Mouse (Mus musculus) gastrocnemius, adult 8-10 months (tissue): ENCODE results near the gene Ralgps1. TPM values are rescaled to one million over a fixed set of nuclear protein-coding genes. Genes with fewer than 3 reads are reported as not detected.

Experiments
- DNase-seq, 2 experiments: peaks; one replicate each; pipeline ENCODE4 v3.0.0; 2022; ENCODE audit warnings: low spot score in 2 of 2
- total RNA-seq, 4 experiments: library from RNA; stranded (reverse); gene quantifications; 2 replicates each; pipeline ENCODE4 v1.2.4; 2022

Ralgps1 gene
- total RNA-seq, 4 experiments from 2014 or later: 1.8 to 3.2 (median 2.2) TPM

GRCm38 (mm10) chr2:33361139-33361716 is 10.1 kb downstream of the Ralgps1 start:
- no peak for DNase-seq

GRCm38 (mm10) chr2:33360564-33360963 is 10.7 kb downstream of the Ralgps1 start:
- DNase-seq: no peak

GRCm38 (mm10) chr2:33359184-33359583 is 12.1 kb downstream of the Ralgps1 start:
- DNase-seq: no peak

- no peak for DNase-seq
These were observed 13.9 kb downstream of the Ralgps1 start for GRCm38 (mm10) chr2:33357250-33357838.

- DNase-seq: peak; percentile 25 to 32
These were observed 15.7 kb downstream of the Ralgps1 start for GRCm38 (mm10) chr2:33355558-33355957.

GRCm38 (mm10) chr2:33353432-33353831 is 17.9 kb downstream of the Ralgps1 start:
- no peak for DNase-seq

GRCm38 (mm10) chr2:33351449-33351848 is 19.8 kb downstream of the Ralgps1 start:
- DNase-seq: no peak

- no peak for DNase-seq
These were observed 20.4 kb downstream of the Ralgps1 start for GRCm38 (mm10) chr2:33350921-33351320.

GRCm38 (mm10) chr2:33349581-33349980 is 21.7 kb downstream of the Ralgps1 start:
- no peak for DNase-seq

- DNase-seq: peak; percentile 67 to 74
These were observed 22.2 kb downstream of the Ralgps1 start for GRCm38 (mm10) chr2:33349081-33349480.

- DNase-seq: no peak
These were observed 23.0 kb downstream of the Ralgps1 start for GRCm38 (mm10) chr2:33348260-33348659.

GRCm38 (mm10) chr2:33347607-33348006 is 23.7 kb downstream of the Ralgps1 start:
- peak; percentile 28 to 40 for DNase-seq

- no peak for DNase-seq
These were observed 24.5 kb downstream of the Ralgps1 start for GRCm38 (mm10) chr2:33346749-33347148.

GRCm38 (mm10) chr2:33345956-33346355 is 25.3 kb downstream of the Ralgps1 start:
- no peak for DNase-seq

- no peak for DNase-seq
These were observed 25.8 kb downstream of the Ralgps1 start for GRCm38 (mm10) chr2:33345475-33345874.

GRCm38 (mm10) chr2:33343413-33343812 is 27.9 kb downstream of the Ralgps1 start:
- DNase-seq: no peak

GRCm38 (mm10) chr2:33342148-33342547 is 29.1 kb downstream of the Ralgps1 start:
- DNase-seq: no peak

GRCm38 (mm10) chr2:33335789-33336188 is 35.5 kb downstream of the Ralgps1 start:
- DNase-seq: no peak

GRCm38 (mm10) chr2:33329622-33330021 is 41.7 kb downstream of the Ralgps1 start:
- DNase-seq: no peak

GRCm38 (mm10) chr2:33328941-33329340 is 42.3 kb downstream of the Ralgps1 start:
- DNase-seq: no peak

GRCm38 (mm10) chr2:33325359-33325758 is 45.9 kb downstream of the Ralgps1 start:
- no peak for DNase-seq

GRCm38 (mm10) chr2:33323799-33324595 is 47.3 kb downstream of the Ralgps1 start:
- DNase-seq: peak; percentile 41 to 49
